8 mouse cellular contexts compared by ENCODE assay signal in genomic region chr4:89469883-89470282, GRCm38 (mm10).
A peak's percentile ranks its signal among the peaks of the same experiment; 100 is the strongest.
DNase-seq lines count a peak whose midpoint lies in the region; ATAC-seq and TF ChIP-seq lines count a peak whose summit lies in the region.

No protein-coding gene starts in this region.

- TF ChIP-seq CTCF in layer of hippocampus, adult 2 months (conservative IDR thresholded peaks at IDR 0.05) = no peak
- TF ChIP-seq CTCF in heart, adult 2 months (IDR thresholded peaks at IDR 0.05) = no peak

- H3K9ac ChIP-seq in heart, adult 2 months (ENCODE audit: low read depth, low read length) = no peak overlapping the region
- H3K9ac ChIP-seq in neural tube, embryonic 13.5 days = no peak overlapping the region

- intact Hi-C loops in heart, adult 2 months (cut with DNase I) = no loop called here

- no peak overlapping the region; the same call in 1 of the 2 replicates for H3K27ac ChIP-seq in layer of hippocampus, adult 2 months
- H3K27ac ChIP-seq in embryonic facial prominence, embryonic 10.5 days (replicated peaks) = peak overlapping the region; percentile 40; the same call in 1 of the 2 replicates
- peak overlapping the region; percentile 30 for H3K27ac ChIP-seq in heart, adult 2 months
- H3K27ac ChIP-seq in limb, embryonic 10.5 days = 0 out of 2 replicates have a peak overlapping the region, but pooled peaks have one; percentile 5
- no peak overlapping the region for H3K27ac ChIP-seq in neural tube, embryonic 13.5 days (replicated peaks)

- no peak for TF ChIP-seq POLR2A in heart, adult 2 months (IDR thresholded peaks at IDR 0.05; ENCODE audit: insufficient read depth, low read depth, low read length)

- peaks cover 19% of the 10 kb centered on the region for H3K4me1 ChIP-seq in embryonic facial prominence, embryonic 10.5 days
- H3K4me1 ChIP-seq in heart, adult 2 months (ENCODE audit: control insufficient read depth, insufficient read depth, low read length) = no peaks in the 10 kb centered on the region
- peaks cover 7% of the 10 kb centered on the region for H3K4me1 ChIP-seq in limb, embryonic 10.5 days
- peaks cover 11% of the 10 kb centered on the region for H3K4me1 ChIP-seq in neural tube, embryonic 13.5 days (replicated peaks)

- H3K79me2 ChIP-seq in heart, adult 2 months (replicated peaks; ENCODE audit: control insufficient read depth, insufficient read depth, low read length) = no peaks in the 10 kb centered on the region

- ATAC-seq in neural tube, embryonic 13.5 days (ENCODE audit: low read depth) = peak; percentile 50

- WGBS in embryonic facial prominence, embryonic 10.5 days = 12% methylated on average over 8 of the region's 8 CpGs
- 25% methylated on average over 8 of the region's 8 CpGs for WGBS in heart, adult 2 months
- WGBS in limb, embryonic 10.5 days = 51% methylated on average over 8 of the region's 8 CpGs
- WGBS in neural tube, embryonic 13.5 days = 11% methylated on average over 8 of the region's 8 CpGs

- H3K27me3 ChIP-seq in embryonic facial prominence, embryonic 10.5 days (replicated peaks; ENCODE audit: low read depth, poor library complexity, severe bottlenecking) = no peaks in the 10 kb centered on the region
- no peaks in the 10 kb centered on the region for H3K27me3 ChIP-seq in heart, adult 2 months (ENCODE audit: control insufficient read depth, insufficient read depth, low read length)
- no peaks in the 10 kb centered on the region for H3K27me3 ChIP-seq in limb, embryonic 10.5 days (ENCODE audit: low read depth, poor library complexity, severe bottlenecking)
- H3K27me3 ChIP-seq in neural tube, embryonic 13.5 days = no peaks in the 10 kb centered on the region

- H3K36me3 ChIP-seq in embryonic facial prominence, embryonic 10.5 days (replicated peaks) = no peaks in the 10 kb centered on the region
- H3K36me3 ChIP-seq in heart, adult 2 months (ENCODE audit: control insufficient read depth, insufficient read depth, low read length) = no peaks in the 10 kb centered on the region
- H3K36me3 ChIP-seq in limb, embryonic 10.5 days = no peaks in the 10 kb centered on the region
- no peaks in the 10 kb centered on the region for H3K36me3 ChIP-seq in neural tube, embryonic 13.5 days

- TF ChIP-seq EP300 in heart, adult 2 months (IDR thresholded peaks at IDR 0.05; ENCODE audit: insufficient read depth, low read depth, low read length) = no peak

- peak; percentile 12 to 18 for DNase-seq in layer of hippocampus, postnatal 10 days (ENCODE audit: low spot score in 2 of 2)
- DNase-seq in layer of hippocampus, adult 2 months (ENCODE audit: low spot score in 2 of 2) = no peak
- peak; percentile 65 for DNase-seq in embryonic facial prominence, embryonic 10.5 days (ENCODE audit: low spot score)
- DNase-seq in heart, adult 2 months = peak; percentile 43 to 73
- DNase-seq in limb, embryonic 10.5 days (ENCODE audit: low spot score) = no peak
- DNase-seq in cerebellum, adult 11 months = no peak
- no peak for DNase-seq in spleen, postnatal 10 days (ENCODE audit: low spot score in 2 of 2)

- no peak overlapping the region for H3K4me3 ChIP-seq in layer of hippocampus, adult 2 months
- H3K4me3 ChIP-seq in embryonic facial prominence, embryonic 10.5 days = no peak overlapping the region
- H3K4me3 ChIP-seq in heart, adult 2 months = no peak overlapping the region; the same call in 1 of the 2 replicates
- H3K4me3 ChIP-seq in limb, embryonic 10.5 days = no peak overlapping the region
- H3K4me3 ChIP-seq in neural tube, embryonic 13.5 days = no peak overlapping the region

- H3K9me3 ChIP-seq in embryonic facial prominence, embryonic 10.5 days = no peaks in the 10 kb centered on the region
- H3K9me3 ChIP-seq in limb, embryonic 10.5 days (replicated peaks) = no peaks in the 10 kb centered on the region
- H3K9me3 ChIP-seq in neural tube, embryonic 13.5 days = no peaks in the 10 kb centered on the region

- H3K4me2 ChIP-seq in neural tube, embryonic 13.5 days = no peak overlapping the region

Comparison
In these comparisons a context has a peak if more than half of its experiments do, and no peak if none do; other contexts are left out.
1. DNase-seq: peak in layer of hippocampus, postnatal 10 days (2 of 2), embryonic facial prominence, embryonic 10.5 days (single experiment) and heart, adult 2 months (2 of 2); none in layer of hippocampus, adult 2 months (0 of 2), limb, embryonic 10.5 days (single experiment), cerebellum, adult 11 months (single experiment) and spleen, postnatal 10 days (0 of 2).
2. H3K27ac ChIP-seq: peak in embryonic facial prominence, embryonic 10.5 days (single experiment), heart, adult 2 months (single experiment) and limb, embryonic 10.5 days (single experiment); none in layer of hippocampus, adult 2 months (single experiment) and neural tube, embryonic 13.5 days (single experiment).